9 mouse cellular contexts compared by ENCODE assay signal in genomic region chr2:20649817-20650216, GRCm38 (mm10).
DNase-seq lines count a peak whose midpoint lies in the region.
"Had no signal": no experiment of that assay in that cellular context is flagged by ENCODE, and none has a peak within 500 bp of the region (broad histone marks: within the 10 kb centered on the region; RNA-seq: fewer than 3 reads in every experiment).

No protein-coding gene starts in this region.

- H3K27ac ChIP-seq in embryonic facial prominence, embryonic 10.5 days (replicated peaks): 0 out of 2 replicates have a peak overlapping the region, but pooled peaks have one; percentile 6
- H3K27ac ChIP-seq: limb, embryonic 12.5 days had no signal

- H3K4me3 ChIP-seq in embryonic facial prominence, embryonic 10.5 days: no peak overlapping the region
- H3K4me3 ChIP-seq: limb, embryonic 12.5 days had no signal

- peak; percentile 10 for DNase-seq in gastrocnemius, postnatal 25 days
- DNase-seq in gastrocnemius, adult 18-20 months (ENCODE audit: low spot score): no peak
- no peak for DNase-seq in embryonic facial prominence, embryonic 10.5 days (ENCODE audit: low spot score)
- peak; percentile 74 for DNase-seq in kidney, adult 9 months
- peak; percentile 55 to 62 for DNase-seq in left cerebral cortex, postnatal 14 days (ENCODE audit: low spot score in 2 of 2)
- DNase-seq in right cerebral cortex, postnatal 4 days: peak; percentile 11
- DNase-seq in MN1 (ENCODE audit: low spot score): no peak
- no peak for DNase-seq in thymus, postnatal 36 days

- no peaks in the 10 kb centered on the region for H3K36me3 ChIP-seq in embryonic facial prominence, embryonic 10.5 days (replicated peaks)
- H3K36me3 ChIP-seq: limb, embryonic 12.5 days had no signal

- WGBS in embryonic facial prominence, embryonic 10.5 days: 33% methylated on average over 4 of the region's 4 CpGs

- no peaks in the 10 kb centered on the region for H3K9me3 ChIP-seq in embryonic facial prominence, embryonic 10.5 days
- H3K9me3 ChIP-seq: limb, embryonic 12.5 days had no signal

- intact Hi-C loops in left cerebral cortex, postnatal 14 days (cut with DNase I): no loop called here

- H3K4me1 ChIP-seq in embryonic facial prominence, embryonic 10.5 days: peaks cover 21% of the 10 kb centered on the region
- H3K4me1 ChIP-seq: limb, embryonic 12.5 days had no signal

- no peaks in the 10 kb centered on the region for H3K27me3 ChIP-seq in embryonic facial prominence, embryonic 10.5 days (replicated peaks; ENCODE audit: low read depth, poor library complexity, severe bottlenecking)
- H3K27me3 ChIP-seq: limb, embryonic 12.5 days had no signal

Comparison
In these comparisons a context has a peak if more than half of its experiments do, and no peak if none do; other contexts are left out.
1. DNase-seq: peak in gastrocnemius, postnatal 25 days (single experiment), kidney, adult 9 months (single experiment), left cerebral cortex, postnatal 14 days (2 of 2) and right cerebral cortex, postnatal 4 days (single experiment); none in gastrocnemius, adult 18-20 months (single experiment), embryonic facial prominence, embryonic 10.5 days (single experiment), MN1 (single experiment) and thymus, postnatal 36 days (0 of 2).